Mouse (Mus musculus) ES-E14 (cell line): ENCODE measurements around the gene Lrrc19. TPM values are rescaled to one million over a fixed set of nuclear protein-coding genes. Genes with fewer than 3 reads are reported as not detected.
"Not testable (repeated sequence)": the region's sequence is repeated elsewhere in the genome, so short reads cannot be mapped to it uniquely, and the experiment has no call there.

Source experiments
- DNase-seq: peaks from one replicate; pipeline ENCODE4 v3.0.0-alpha.2; 2013; ENCODE audit warnings: low read depth, low spot score
- H3K27ac ChIP-seq: 2 replicates; pipeline ENCODE4 v1.5.1; 2012; ENCODE audit warnings: low read depth, mild to moderate bottlenecking, low read length, moderate library complexity, mixed read lengths; ENCODE audit not compliant: poor library complexity, insufficient read depth, severe bottlenecking
- H3K36me3 ChIP-seq: 2 replicates; pipeline ENCODE4 v1.6.1; 2012; ENCODE audit warnings: mild to moderate bottlenecking, low read length, moderate library complexity, mixed read lengths; ENCODE audit not compliant: control insufficient read depth, poor library complexity, insufficient read depth, severe bottlenecking
- H3K4me1 ChIP-seq, 2 experiments: fragments of 150-350 bp in 1 of 2; sonication (generic) in 1 of 2; 2 replicates each; pipeline ENCODE4 v1.6.1; 2012; ENCODE audit warnings: low read length in 2 of 2, mild to moderate bottlenecking in 1 of 2, mixed read lengths in 1 of 2; ENCODE audit not compliant: control insufficient read depth in 2 of 2, insufficient read depth in 2 of 2, poor library complexity in 1 of 2
- H3K4me3 ChIP-seq, 2 experiments: fragments of 150-350 bp in 1 of 2; sonication (generic) in 1 of 2; 2 replicates each; pipeline ENCODE4 v1.5.1; 2012; ENCODE audit warnings: low read length in 2 of 2, low read depth in 1 of 2, mild to moderate bottlenecking in 1 of 2, mixed read lengths in 1 of 2; ENCODE audit not compliant: insufficient read depth in 1 of 2, poor library complexity in 1 of 2, severe bottlenecking in 1 of 2
- H3K9ac ChIP-seq: 2 replicates; pipeline ENCODE4 v1.6.1; 2012; ENCODE audit warnings: low read depth, mild to moderate bottlenecking, low read length, mixed read lengths; ENCODE audit not compliant: poor library complexity, insufficient read depth, severe bottlenecking
- H3K9me3 ChIP-seq: fragments of 150-350 bp; sonication (generic); 2 replicates; pipeline ENCODE4 v1.6.1; 2012; ENCODE audit warnings: low read depth, mild to moderate bottlenecking, low read length; ENCODE audit not compliant: control insufficient read depth, insufficient read depth
- CHD2 ChIP-seq: IDR thresholded peaks from 2 replicates; pipeline ENCODE4 v1.6.1; 2014; ENCODE audit warnings: mild to moderate bottlenecking, low read depth, low read length, inconsistent platforms
- HCFC1 ChIP-seq: IDR thresholded peaks from 2 replicates; pipeline ENCODE4 v1.6.1; 2012; ENCODE audit warnings: low read length, inconsistent platforms, borderline replicate concordance; ENCODE audit not compliant: insufficient read depth
- MAFK ChIP-seq: IDR thresholded peaks from 2 replicates; pipeline ENCODE4 v1.6.1; 2014; ENCODE audit warnings: mild to moderate bottlenecking, low read depth, low read length, inconsistent platforms; ENCODE audit not compliant: insufficient read depth
- ZC3H11A ChIP-seq: IDR thresholded peaks from 2 replicates; pipeline ENCODE4 v1.6.1; 2012; ENCODE audit warnings: low read depth, mild to moderate bottlenecking, inconsistent platforms, low read length, borderline replicate concordance
- ZNF384 ChIP-seq: IDR thresholded peaks from 2 replicates; pipeline ENCODE4 v1.6.1; 2012; ENCODE audit warnings: low read depth, low read length, inconsistent platforms
- in situ Hi-C, 2 experiments: fragments of 600-800 bp; cut with MboI; formaldehyde crosslinking; loops; one replicate each; pipeline ENCODE4 v1.15.1; 2025; ENCODE audit warnings: low sequenced_read_pairs in 2 of 2, inconsistent platforms in 1 of 2; ENCODE audit not compliant: unreplicated experiment in 2 of 2
- total RNA-seq: library from RNA; depleted of rRNA; stranded (reverse); fragments of 300-350 nt; gene quantifications from 2 replicates; pipeline ENCODE4 v1.2.3, GENCODE M21; 2012; rRNA removed

Gene Lrrc19
- total RNA-seq, result 0.09 TPM in 1 of 2 replicates, not detected in the other

- H3K4me1 ChIP-seq, result no peaks in the 10 kb centered on the region
- H3K4me3 ChIP-seq, result no peak within 1 kb of the TSS
- H3K36me3 ChIP-seq, result no peaks in the 10 kb centered on the region
- in situ Hi-C loops, result no loop called here
- H3K9me3 ChIP-seq, result no peaks in the 10 kb centered on the region
- no peak for DNase-seq
- no peak within 1 kb of the TSS for H3K27ac ChIP-seq
- H3K9ac ChIP-seq, result no peak within 1 kb of the TSS
- TF ChIP-seq CHD2 (no peak), MAFK (no peak), ZC3H11A (no peak), HCFC1 (no peak), ZNF384 (no peak)
Measured at GRCm38 (mm10) chr4:94649920-94650319, at the start of gene Lrrc19. Lrrc19 (minus strand) TSS chr4:94650144.

GRCm38 (mm10) chr4:94696368-94696767 is 46.4 kb upstream of the Lrrc19 start:
- no peak for DNase-seq
- Histone ChIP-seq H3K9ac (no peak overlapping the region), H3K27ac (no peak overlapping the region), H3K9me3 (no peaks in the 10 kb centered on the region), H3K36me3 (no peaks in the 10 kb centered on the region), H3K4me3 (no peak overlapping the region), H3K4me1 (no peaks in the 10 kb centered on the region)
- in situ Hi-C loops, result loop anchor here in 1 of 2 experiments (25.0 kb wide), 1 partner anchor 216 kb away; no protein-coding TSS in a partner anchor
- no peak for TF ChIP-seq HCFC1
- TF ChIP-seq ZNF384, result no peak
- TF ChIP-seq ZC3H11A, result no peak
- no peak for TF ChIP-seq CHD2
- no peak for TF ChIP-seq MAFK

- Histone ChIP-seq H3K27ac (no peak overlapping the region), H3K36me3 (no peaks in the 10 kb centered on the region), H3K4me1 (no peaks in the 10 kb centered on the region), H3K9me3 (no peaks in the 10 kb centered on the region), H3K9ac (no peak overlapping the region), H3K4me3 (no peak overlapping the region)
- in situ Hi-C loops, result loop anchor here in 1 of 2 experiments (25.0 kb wide), 1 partner anchor 220 kb away; no protein-coding TSS in a partner anchor
- no peak for TF ChIP-seq CHD2
- TF ChIP-seq HCFC1, result no peak
- TF ChIP-seq ZC3H11A, result no peak
- no peak for TF ChIP-seq MAFK
- TF ChIP-seq ZNF384, result no peak
- no peak for DNase-seq
Measured at GRCm38 (mm10) chr4:94692175-94692574, 42.2 kb upstream of the Lrrc19 start.

- H3K4me1 ChIP-seq, result no peaks in the 10 kb centered on the region
- DNase-seq, result no peak
- in situ Hi-C loops, result loop anchor here in 1 of 2 experiments (25.0 kb wide), 1 partner anchor 221 kb away; no protein-coding TSS in a partner anchor
- no peak overlapping the region for H3K27ac ChIP-seq
- no peak overlapping the region for H3K4me3 ChIP-seq
- H3K9me3 ChIP-seq, result no peaks in the 10 kb centered on the region
- H3K9ac ChIP-seq, result no peak overlapping the region
- TF ChIP-seq ZC3H11A (no peak), MAFK (no peak), HCFC1 (no peak), CHD2 (no peak), ZNF384 (no peak)
- no peaks in the 10 kb centered on the region for H3K36me3 ChIP-seq
Measured at GRCm38 (mm10) chr4:94691078-94691477, 41.1 kb upstream of the Lrrc19 start.

GRCm38 (mm10) chr4:94689804-94690203 is 39.9 kb upstream of the Lrrc19 start:
- H3K4me3 ChIP-seq, H3K9ac ChIP-seq, H3K36me3 ChIP-seq, DNase-seq, H3K4me1 ChIP-seq, H3K27ac ChIP-seq, H3K9me3 ChIP-seq: not testable (repeated sequence)
- in situ Hi-C loops, result loop anchor here in 1 of 2 experiments (25.0 kb wide), 1 partner anchor 222 kb away; no protein-coding TSS in a partner anchor
